Mouse (Mus musculus) heart, adult 2 months (tissue): Measurements from ENCODE around the gene Ndufb8. TPM values are rescaled to one million over a fixed set of nuclear protein-coding genes. Genes with fewer than 3 reads are reported as not detected.

Source experiments
- DNase-seq, 2 experiments: peaks; one replicate each; pipeline ENCODE4 v3.0.0; 2021
- H3K27ac ChIP-seq: fragments of 200-600 bp; 2 replicates; pipeline ENCODE4 v1.8.1; 2022
- H3K27me3 ChIP-seq: fragments of 200-500 bp; 2 replicates; pipeline ENCODE4 v1.6.1; 2012; ENCODE audit warnings: mild to moderate bottlenecking, low read length, inconsistent platforms, mixed read lengths; ENCODE audit not compliant: control insufficient read depth, insufficient read depth
- H3K36me3 ChIP-seq: fragments of 200-500 bp; 2 replicates; pipeline ENCODE4 v1.6.1; 2012; ENCODE audit warnings: low read length, inconsistent platforms; ENCODE audit not compliant: control insufficient read depth, insufficient read depth
- H3K4me1 ChIP-seq: fragments of 200-500 bp; 2 replicates; pipeline ENCODE4 v1.6.1; 2011; ENCODE audit warnings: low read length; ENCODE audit not compliant: control insufficient read depth, insufficient read depth
- H3K4me3 ChIP-seq: fragments of 200-600 bp; 2 replicates; pipeline ENCODE4 v1.8.1; 2022
- H3K79me2 ChIP-seq: fragments of 200-500 bp; replicated peaks from 2 replicates; pipeline ENCODE4 v1.6.1; 2012; ENCODE audit warnings: mild to moderate bottlenecking, inconsistent platforms, low read length, moderate library complexity, mixed read lengths; ENCODE audit not compliant: control insufficient read depth, insufficient read depth
- H3K9ac ChIP-seq: fragments of 200-500 bp; 2 replicates; pipeline ENCODE4 v1.6.1; 2012; ENCODE audit warnings: low read depth, mild to moderate bottlenecking, control low read depth, inconsistent platforms, low read length, mixed read lengths
- CTCF ChIP-seq: fragments of 200-600 bp; IDR thresholded peaks from 2 replicates; pipeline ENCODE4 v1.8.1; 2022; ENCODE audit warnings: antibody characterized with exemption, mild to moderate bottlenecking, moderate library complexity
- EP300 ChIP-seq: fragments of 200-500 bp; IDR thresholded peaks from 2 replicates; pipeline ENCODE4 v1.6.1; 2011; ENCODE audit warnings: low read depth, low read length, control low read depth; ENCODE audit not compliant: insufficient read depth
- POLR2A ChIP-seq: fragments of 200-500 bp; IDR thresholded peaks from 2 replicates; pipeline ENCODE4 v1.6.1; 2011; ENCODE audit warnings: mild to moderate bottlenecking, low read depth, low read length, control low read depth; ENCODE audit not compliant: insufficient read depth
- WGBS: fragments of 180-500 bp; shearing (Covaris S2); methylation state at CpG from one replicate; pipeline ENCODE4 v1.1.7; 2018; 5-methylcytosine and 5-hydroxymethylcytosine counted together
- intact Hi-C: fragments of 180-260 bp; cut with DNase I; formaldehyde crosslinking; loops from one replicate; pipeline ENCODE4 v1.15.1; 2025
- polyA plus RNA-seq: library from polyadenylated mRNA; depleted of rRNA; stranded (reverse); fragments of >200 nt; gene quantifications from 2 replicates; pipeline ENCODE4 v1.2.3, GENCODE M21; 2012; rRNA removed
- total RNA-seq, 2 experiments: library from RNA; stranded (reverse); gene quantifications; 2 replicates each; pipeline ENCODE4 v1.2.3; 2021

Gene Ndufb8
- total and polyA plus RNA-seq, 3 experiments: 1,693 to 2,415 (median 1,987) TPM

- Histone ChIP-seq H3K79me2 (no peaks in the 10 kb centered on the region), H3K9ac (no peak overlapping the region), H3K27me3 (no peaks in the 10 kb centered on the region), H3K4me3 (no peak overlapping the region), H3K4me1 (no peaks in the 10 kb centered on the region), H3K36me3 (no peaks in the 10 kb centered on the region), H3K27ac (no peak overlapping the region)
- intact Hi-C loops: no loop called here
- WGBS: 43% methylated on average over 4 of the region's 4 CpGs
- DNase-seq: no peak
- TF ChIP-seq EP300: no peak
These were observed 52.5 kb downstream of the Ndufb8 start for GRCm38 (mm10) chr19:44502741-44503140.

GRCm38 (mm10) chr19:44501925-44502324, 53.3 kb downstream of the Ndufb8 start:
- TF ChIP-seq POLR2A (no peak), EP300 (no peak), CTCF (no peak)
- H3K79me2 ChIP-seq: no peaks in the 10 kb centered on the region
- intact Hi-C loops: no loop called here
- H3K27me3 ChIP-seq: no peaks in the 10 kb centered on the region
- H3K36me3 ChIP-seq: no peaks in the 10 kb centered on the region
- H3K9ac ChIP-seq: no peak overlapping the region
- H3K4me1 ChIP-seq: no peaks in the 10 kb centered on the region
- no peak overlapping the region for H3K4me3 ChIP-seq
- WGBS: 77% methylated on average over 6 of the region's 6 CpGs
- H3K27ac ChIP-seq: no peak overlapping the region
- DNase-seq: no peak

- no peak overlapping the region for H3K9ac ChIP-seq
- H3K4me1 ChIP-seq: no peaks in the 10 kb centered on the region
- no peaks in the 10 kb centered on the region for H3K79me2 ChIP-seq
- no peak overlapping the region for H3K27ac ChIP-seq
- no peaks in the 10 kb centered on the region for H3K27me3 ChIP-seq
- WGBS: 73% methylated on average over 5 of the region's 5 CpGs
- no peak for DNase-seq
- TF ChIP-seq POLR2A (no peak), EP300 (no peak), CTCF (no peak)
- intact Hi-C loops: no loop called here
- no peak overlapping the region for H3K4me3 ChIP-seq
- H3K36me3 ChIP-seq: no peaks in the 10 kb centered on the region
These were observed 55.0 kb downstream of the Ndufb8 start for GRCm38 (mm10) chr19:44500240-44500639.

- WGBS: 62% methylated on average over 6 of the region's 6 CpGs
- H3K27ac ChIP-seq: no peak overlapping the region
- no peak for DNase-seq
- H3K27me3 ChIP-seq: no peaks in the 10 kb centered on the region
- H3K36me3 ChIP-seq: no peaks in the 10 kb centered on the region
- no peaks in the 10 kb centered on the region for H3K4me1 ChIP-seq
- intact Hi-C loops: no loop called here
- H3K79me2 ChIP-seq: no peaks in the 10 kb centered on the region
- no peak overlapping the region for H3K9ac ChIP-seq
- H3K4me3 ChIP-seq: no peak overlapping the region
- TF ChIP-seq POLR2A: no peak
- TF ChIP-seq CTCF: no peak
- TF ChIP-seq EP300: no peak
These were observed 56.3 kb downstream of the Ndufb8 start for GRCm38 (mm10) chr19:44498936-44499335.

Other genes with a start within 250 kb of the Ndufb8 start
- 1 to 10 TPM; 4.6 to 6.0 TPM for gene Scd4, start 222.3 kb downstream of the Ndufb8 start, total RNA-seq
- gene Scd4, start 222.3 kb downstream of the Ndufb8 start, polyA plus RNA-seq: 9.0 and 12.6 TPM in 2 replicates
- 10 to 100 TPM; 25.9 to 31.7 TPM for gene Scd1, start 147.6 kb downstream of the Ndufb8 start, total RNA-seq
- 569 and 1,844 TPM in 2 replicates for gene Scd1, start 147.6 kb downstream of the Ndufb8 start, polyA plus RNA-seq
- gene Wnt8b, start 62.0 kb downstream of the Ndufb8 start, total RNA-seq: not detected
- gene Wnt8b, start 62.0 kb downstream of the Ndufb8 start, polyA plus RNA-seq: not detected in 2 replicates
- 10 to 100 TPM in 1 of 2 experiments, 1 to 10 TPM in 1; 8.4 to 10.5 TPM for gene Sec31b, start 9.6 kb downstream of the Ndufb8 start, total RNA-seq
- 16.9 and 18.5 TPM in 2 replicates for gene Sec31b, start 9.6 kb downstream of the Ndufb8 start, polyA plus RNA-seq
- not detected for gene Gm20538, start 2.6 kb downstream of the Ndufb8 start, total RNA-seq
- gene Gm20538, start 2.6 kb downstream of the Ndufb8 start, polyA plus RNA-seq: not detected in 2 replicates
- gene Hif1an, start 7.4 kb upstream of the Ndufb8 start, total RNA-seq: 10 to 100 TPM; 51.1 to 55.5 TPM
- gene Hif1an, start 7.4 kb upstream of the Ndufb8 start, polyA plus RNA-seq: 23.6 and 49.8 TPM in 2 replicates
- gene Pax2, start 200.6 kb upstream of the Ndufb8 start, total RNA-seq: not detected
- gene Pax2, start 200.6 kb upstream of the Ndufb8 start, polyA plus RNA-seq: not detected in 2 replicates